Mouse (Mus musculus) mesoderm, embryonic 11.5 days (tissue): Measurements from ENCODE around the gene Hmox2.
"Not testable (repeated sequence)": the region's sequence is repeated elsewhere in the genome, so short reads cannot be mapped to it uniquely, and the experiment has no call there.

ENCODE experiments used
- DNase-seq: peaks from one replicate; pipeline ENCODE4 v3.0.0-alpha.2; 2012; ENCODE audit warnings: low read depth, low spot score

The Hmox2 gene

DNA sequence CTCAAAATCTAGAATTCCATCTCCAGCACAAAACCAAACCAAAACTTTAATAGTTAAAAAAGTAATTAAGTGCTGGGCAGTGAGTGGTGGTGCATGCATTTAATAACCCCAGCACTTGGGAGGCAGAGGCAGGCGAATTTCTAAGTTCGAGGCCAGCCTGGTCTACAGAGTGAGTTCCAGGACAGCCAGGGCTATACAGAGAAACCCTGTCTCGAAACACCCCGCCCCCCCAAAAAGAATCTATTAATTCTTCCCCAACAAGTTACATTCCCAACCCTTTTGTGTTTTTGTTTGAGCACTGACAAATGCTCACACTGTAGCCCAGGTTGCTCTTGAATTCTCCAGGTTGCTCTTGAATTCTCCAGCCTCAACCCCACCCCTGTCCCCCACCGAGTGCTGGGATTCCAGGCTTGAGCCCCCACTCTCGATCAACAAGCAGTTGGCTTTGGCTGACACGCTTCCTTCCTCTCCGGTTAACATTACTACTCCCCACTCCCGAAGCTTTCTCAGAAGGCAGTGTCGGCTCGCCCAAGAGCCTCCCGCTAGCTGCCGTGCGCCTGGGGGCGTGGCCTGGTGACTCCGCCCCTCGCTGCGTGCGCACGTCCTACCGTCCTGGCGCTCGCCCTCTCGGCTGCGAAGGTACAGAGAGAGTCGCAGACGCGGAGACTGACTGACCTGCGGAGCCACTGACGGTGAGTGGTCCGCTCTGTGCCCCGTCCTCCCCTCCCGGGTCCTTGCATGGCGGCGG is at the start of gene Hmox2:
Gene Hmox2 (plus strand): TSS at position 582 of the 748 bp plus-strand sequence.
- DNase-seq = peak; percentile 94

DNA sequence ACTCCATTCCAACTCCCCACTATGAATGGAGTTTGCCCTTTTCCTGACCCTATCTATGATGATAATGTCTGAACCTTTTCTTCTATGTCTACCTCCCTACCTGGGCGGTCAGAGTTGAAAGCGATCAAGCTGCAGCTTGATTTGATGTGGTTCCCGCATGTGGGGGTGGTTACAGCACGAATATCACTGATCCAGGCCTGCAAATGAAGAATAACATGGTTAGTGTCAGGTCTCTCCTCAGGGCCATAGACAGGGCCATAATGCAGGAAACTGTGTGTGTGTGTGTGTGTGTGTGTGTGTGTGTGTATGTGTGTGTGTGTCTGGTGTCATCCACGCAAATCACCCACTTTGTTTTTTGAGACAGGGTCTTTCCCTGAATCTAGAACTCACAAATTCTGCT is 49.3 kb upstream of the Hmox2 start:
- no peak for DNase-seq

DNA sequence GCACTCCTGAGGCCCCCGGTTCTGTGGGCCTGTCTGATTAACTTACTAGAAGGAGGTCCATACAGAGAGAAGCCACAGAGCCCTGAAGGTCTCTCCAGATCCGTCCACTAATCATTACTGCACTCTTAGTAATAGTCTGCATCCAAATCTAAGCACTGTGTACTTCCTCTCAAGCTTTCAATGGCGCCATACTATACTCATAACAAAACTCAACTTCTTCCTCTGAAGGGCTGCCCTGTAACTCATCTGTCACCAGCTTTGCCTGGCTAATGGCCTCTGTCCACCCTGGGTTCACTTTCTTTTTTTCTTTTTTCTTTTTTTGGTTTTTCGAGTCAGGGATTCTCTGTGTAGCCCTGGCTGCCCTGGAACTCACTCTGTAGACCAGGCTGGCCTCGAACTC is 48.1 kb upstream of the Hmox2 start:
- DNase-seq = no peak

DNA sequence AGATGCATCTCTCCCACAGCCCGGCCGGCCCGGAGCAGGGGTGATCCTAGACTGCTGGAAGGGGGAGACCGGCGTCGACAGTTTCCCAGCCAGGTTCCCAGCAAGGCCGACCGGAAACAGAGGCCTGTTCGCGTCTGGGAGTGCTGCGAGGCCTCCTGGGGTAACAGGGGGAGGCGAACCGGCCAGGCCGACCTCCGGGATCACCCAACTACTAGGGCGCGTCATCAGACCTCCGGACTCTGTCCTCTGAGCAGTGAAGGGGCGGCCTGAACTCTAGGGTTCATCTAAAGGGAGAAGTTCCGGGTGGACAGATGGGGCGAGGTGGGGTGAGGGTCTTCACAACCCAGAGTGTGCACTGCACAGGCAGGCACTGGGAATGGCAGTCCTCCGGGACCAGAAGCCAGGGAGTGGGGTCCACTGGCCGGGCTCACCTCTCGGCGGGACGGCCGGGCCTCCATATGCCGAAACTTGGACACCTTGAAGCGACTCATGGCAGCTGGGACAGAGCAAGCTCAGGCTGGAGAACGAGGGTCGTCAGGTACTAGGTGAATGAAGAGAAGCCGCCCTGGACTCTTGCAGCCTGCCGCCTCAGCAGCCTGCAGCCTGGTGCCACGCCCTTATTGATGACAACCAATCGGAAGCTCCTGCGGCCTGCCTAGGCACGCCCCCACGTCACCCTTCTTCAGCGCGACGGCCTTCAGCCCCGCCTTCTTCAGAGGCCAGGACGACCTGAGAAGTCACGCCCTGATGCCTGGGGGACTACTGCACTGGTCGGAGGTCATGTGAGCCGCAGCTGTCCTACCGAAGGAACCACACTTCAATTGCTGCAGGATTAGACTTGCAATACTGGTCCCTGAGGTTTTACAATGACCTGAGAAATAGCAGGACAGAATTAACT is 46.8 kb upstream of the Hmox2 start, which contains the start of gene Coro7:
Gene Coro7 (minus strand): TSS at position 657 of the 898 bp plus-strand sequence.
- DNase-seq = peak; percentile 95

DNA sequence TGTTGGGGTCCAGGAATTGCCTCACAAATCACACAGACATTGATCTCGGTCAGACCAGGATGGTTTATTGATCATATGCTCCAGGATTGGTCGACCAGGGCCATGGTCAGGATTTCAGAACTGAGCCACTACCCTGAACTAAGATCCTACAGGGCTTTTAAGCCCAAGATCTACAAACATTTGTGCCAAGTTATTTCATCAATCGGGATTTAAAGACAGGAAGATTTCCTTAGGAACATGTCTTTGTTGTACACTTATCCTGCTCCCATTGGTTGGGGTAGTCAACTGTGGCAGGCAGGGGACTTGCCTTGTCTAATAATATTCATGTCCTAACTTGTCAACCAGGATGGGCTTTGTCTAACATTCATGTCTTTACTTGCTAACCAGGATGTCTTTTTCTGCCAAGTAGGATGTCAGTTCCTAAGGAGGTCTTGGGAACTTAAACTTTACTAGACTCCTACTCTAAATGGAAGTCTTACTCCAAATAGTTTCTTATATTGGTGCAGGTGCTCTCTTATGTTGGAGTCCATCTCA is 45.2 kb upstream of the Hmox2 start:
- not testable (repeated sequence) for DNase-seq

DNA sequence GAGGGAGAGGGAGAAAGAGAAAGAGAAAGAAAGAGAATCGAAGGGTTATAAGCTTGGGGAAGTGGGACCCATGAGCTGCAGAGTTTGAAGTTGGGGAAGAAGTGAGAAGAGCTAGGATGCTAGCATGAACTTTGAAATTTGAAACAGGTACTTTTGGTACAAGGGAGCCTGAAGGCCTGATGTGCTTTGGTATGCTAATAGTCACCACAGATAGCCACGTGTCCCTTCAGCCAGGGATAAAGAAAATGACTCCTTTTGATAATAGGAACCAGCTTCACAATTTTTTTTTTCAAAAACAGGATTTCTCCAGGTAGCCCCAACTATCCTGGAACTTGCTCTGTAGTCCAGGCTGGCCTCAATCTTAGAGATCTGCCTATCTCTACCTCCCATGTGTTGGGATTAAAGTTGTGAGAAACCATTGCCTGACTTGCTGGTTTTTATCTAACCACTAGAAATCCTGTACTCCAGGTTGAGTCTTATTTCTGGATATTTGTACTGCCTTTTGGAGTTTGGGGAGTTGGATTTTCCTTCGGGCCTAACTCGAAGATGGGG is 43.5 kb upstream of the Hmox2 start:
- no peak for DNase-seq

DNA sequence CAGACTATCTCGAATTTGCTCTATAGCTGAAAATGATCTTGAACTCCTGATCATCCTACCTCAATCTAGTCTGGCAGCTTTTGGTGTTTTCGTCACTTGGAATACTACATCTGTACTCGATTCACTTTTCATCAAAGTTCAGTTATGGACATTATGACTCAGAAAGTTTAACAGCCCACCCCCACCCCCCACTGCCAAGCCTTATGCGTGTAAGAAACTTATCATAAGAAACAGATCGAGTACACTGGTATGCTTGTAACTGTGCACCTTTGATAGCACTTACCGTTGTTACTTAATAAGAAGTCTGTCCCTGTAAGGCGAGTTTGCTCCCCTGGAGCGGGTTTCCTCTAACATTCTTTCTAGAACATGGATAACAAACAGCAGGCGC is 43.0 kb upstream of the Hmox2 start:
- no peak for DNase-seq

DNA sequence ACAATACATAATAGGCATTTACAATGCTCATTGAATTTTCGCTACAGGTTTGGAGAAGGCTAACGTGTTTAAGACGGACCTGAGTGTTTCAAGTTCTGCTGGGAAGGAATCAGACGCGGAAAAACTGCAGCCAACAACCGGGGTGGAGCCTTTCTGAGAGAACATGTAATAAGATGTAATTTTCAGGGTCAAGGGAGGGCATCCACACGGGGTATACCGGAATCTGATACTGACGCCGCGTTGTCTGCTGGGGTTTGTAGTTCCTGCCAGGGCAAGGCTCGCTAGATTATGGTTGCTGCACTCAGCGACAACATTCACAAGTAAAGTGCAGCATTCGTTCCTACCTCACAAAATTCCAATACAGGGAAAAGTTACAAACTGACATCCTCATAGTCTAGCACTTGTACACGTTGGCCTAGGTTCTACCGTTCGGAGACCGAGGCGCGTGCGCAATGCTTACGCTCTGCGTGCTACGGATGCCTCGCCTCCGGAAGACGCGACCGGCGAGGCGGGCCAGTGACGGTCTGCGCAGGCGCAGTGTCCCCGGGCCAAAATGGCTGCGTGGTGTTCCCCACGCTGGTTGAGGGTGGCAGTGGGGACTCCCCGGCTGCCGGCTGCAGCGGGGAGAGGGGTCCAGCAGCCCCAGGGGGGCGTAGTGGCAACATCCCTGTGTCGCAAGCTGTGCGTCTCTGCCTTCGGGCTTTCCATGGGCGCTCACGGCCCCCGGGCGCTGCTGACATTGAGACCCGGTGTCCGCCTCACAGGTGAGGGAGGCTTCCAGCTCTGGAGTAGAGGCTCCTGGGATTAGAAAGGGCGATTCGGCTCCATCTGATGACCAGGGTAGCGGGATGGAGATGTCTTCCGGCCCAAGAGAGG is 42.3 kb upstream of the Hmox2 start:
- peak; percentile 96 for DNase-seq

DNA sequence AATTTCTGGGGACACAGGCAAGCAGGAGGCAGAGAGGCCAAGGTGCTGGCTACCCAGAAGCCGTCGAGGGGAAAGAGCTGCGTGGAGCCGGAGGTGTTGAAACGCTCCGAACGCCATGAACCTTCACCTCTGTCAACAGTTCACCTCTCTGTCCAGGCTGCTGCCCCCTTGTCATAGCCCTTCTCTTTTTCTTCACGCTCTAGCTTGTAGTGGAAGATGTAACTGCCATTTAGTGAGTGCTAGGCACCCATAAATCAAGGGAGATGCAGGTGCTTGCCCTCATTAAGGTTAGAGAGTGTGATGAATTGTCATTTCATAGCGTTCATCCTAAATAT is 41.7 kb upstream of the Hmox2 start:
- DNase-seq = no peak

DNA sequence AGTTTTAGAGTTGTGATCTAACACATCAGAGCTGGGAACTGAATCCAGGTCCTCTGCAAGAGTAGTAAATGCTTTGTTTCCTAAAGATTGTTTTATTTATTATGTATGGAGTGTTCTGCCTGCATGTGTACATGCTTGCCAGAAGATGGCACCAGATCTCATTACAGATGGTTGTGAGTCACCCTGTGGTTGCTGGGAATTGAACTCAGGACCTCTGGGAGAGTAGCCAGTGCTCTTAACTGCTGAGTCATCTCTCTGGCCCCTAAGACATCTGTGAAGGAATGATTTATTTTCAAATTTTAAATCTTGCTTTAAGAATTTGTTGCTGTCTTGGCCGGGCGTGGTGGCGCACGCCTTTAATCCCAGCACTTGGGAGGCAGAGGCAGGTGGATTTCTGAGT is 36.8 kb upstream of the Hmox2 start:
- DNase-seq = not testable (repeated sequence)

DNA sequence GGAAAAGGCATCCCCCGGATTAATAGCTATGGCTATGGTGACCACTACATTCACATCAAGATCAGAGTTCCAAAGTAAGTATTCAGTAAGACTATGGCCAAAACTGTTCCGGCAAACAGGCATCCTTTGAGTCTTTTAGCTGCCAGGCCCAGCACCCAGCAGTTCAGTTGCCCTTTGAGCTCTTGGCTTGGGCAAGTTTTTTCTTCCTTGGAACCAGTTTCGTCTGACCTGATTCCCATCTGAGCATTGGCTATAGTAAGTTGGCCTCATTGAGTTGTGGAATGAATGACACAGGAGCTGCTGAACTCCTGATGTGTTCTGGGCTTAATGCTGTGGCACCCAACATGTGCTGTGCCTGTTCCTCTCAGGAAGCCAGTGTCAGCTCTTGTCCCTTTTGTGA is 24.9 kb upstream of the Hmox2 start:
- no peak for DNase-seq

DNA sequence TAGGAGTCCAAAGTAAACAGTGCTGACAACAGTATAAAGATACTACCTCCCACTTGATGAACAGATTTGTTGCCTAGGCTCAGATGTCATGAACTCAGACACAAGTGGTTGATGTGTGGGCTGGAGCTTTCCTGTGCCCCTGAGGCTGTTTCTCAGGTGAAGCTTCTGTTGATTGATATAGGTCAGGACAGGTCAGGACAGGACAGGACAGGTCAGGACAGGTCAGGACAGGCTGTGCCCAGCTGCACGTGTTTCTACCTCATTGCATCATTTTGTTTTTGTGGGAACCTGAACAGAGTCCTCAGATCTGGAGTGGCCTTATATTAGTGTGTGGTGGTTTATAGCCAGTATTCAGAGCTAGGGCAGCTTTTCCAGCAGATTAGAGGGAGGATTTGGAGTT is 23.5 kb upstream of the Hmox2 start:
- no peak for DNase-seq

DNA sequence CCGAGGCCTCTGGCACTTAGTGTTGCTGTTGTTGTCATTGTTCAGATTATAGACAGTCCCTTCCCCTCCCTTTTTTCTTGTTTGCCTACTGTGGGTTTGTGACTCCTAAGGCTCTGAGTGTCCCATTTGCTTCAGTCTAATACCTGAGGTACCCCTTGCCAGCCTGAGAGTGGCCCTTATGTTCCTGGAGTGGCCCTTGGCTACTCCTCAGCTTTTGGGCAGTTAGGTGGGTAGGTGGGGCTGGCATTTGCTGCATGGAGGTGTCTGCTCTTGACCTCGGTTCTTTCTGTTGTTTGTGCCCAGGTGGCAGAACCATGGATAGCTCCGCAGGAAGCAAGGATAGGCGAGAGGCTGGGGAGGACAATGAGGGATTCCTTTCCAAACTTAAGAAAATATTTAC is 20.6 kb upstream of the Hmox2 start:
- no peak for DNase-seq

DNA sequence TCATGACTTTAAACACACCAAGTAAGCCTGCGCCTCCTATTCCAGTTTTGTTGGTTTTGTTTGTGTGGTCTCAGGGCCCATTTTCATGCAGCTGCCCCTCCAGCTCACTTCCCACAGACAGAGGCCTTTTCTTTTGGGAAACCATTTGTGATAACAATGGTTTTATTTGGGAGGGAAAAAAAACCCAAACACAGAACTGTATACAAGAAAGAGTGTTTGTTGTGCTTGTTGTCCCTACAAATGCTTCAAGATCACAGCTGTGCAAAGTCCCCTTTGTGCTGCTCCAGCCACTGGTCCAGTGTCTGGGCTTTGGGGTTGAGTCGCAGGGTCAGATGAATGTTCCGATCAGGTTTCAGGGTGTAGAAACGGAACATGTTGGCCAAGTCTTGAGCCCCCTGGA is 15.0 kb upstream of the Hmox2 start:
- DNase-seq = no peak

DNA sequence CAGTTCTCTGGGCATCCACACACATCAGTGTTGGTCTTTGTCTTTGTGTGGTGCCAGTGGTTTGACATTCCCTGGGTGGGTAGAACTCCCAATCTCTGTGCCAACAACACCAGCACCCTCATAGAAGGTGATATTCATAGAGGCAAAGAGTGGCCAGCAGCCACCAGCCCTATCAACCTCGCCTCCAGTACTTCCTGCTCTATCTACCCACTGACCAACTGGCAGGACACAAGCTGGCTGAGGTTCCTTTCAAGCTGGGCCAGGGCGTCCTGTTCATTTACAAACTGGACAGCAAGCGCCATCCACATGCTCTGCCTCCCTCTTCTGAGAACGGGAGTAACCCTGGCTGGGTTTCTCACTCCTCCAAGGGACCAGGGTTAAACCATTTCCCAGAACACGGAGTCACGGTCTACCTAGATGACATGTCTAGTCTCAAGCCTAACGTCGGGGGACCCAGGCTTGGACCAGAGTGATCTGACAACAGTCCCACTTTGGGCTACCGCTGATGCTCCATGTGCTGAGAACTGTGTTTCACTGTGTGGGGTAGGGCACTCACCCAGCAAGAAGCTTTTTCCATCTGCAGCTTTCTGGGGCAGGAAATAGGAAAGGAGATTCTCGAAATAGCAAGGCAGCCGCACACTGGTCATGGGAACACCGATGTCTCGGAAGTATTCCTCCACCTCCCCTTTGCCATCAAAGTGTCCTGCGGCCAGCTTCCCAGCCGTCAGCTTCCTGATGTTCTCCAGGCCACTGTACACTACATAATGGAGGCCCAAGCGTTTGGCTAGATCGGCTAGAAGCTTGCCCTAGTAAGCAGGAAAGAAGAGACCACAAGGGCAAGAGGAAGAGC is 12.1 kb upstream of the Hmox2 start:
- DNase-seq = no peak

DNA sequence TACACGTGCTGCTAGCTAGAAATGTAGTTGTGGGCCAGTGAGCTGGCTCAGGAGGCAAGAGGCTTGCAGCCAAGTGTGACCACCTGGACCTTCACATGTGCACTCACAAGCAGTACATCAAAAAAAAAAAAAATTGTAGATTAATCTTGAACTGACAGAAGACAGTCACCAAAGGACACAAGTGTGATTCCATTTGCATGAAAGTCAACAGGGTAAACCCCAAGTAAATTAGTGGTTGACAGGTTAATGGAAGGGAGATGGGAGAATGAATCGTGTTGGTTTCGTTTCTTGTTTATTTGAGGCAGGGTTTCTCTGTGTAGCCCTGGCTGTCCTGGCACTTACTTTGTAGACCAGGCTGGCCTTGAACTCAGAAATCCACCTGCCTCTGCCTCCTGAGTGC is 8.3 kb upstream of the Hmox2 start:
- DNase-seq = no peak

DNA sequence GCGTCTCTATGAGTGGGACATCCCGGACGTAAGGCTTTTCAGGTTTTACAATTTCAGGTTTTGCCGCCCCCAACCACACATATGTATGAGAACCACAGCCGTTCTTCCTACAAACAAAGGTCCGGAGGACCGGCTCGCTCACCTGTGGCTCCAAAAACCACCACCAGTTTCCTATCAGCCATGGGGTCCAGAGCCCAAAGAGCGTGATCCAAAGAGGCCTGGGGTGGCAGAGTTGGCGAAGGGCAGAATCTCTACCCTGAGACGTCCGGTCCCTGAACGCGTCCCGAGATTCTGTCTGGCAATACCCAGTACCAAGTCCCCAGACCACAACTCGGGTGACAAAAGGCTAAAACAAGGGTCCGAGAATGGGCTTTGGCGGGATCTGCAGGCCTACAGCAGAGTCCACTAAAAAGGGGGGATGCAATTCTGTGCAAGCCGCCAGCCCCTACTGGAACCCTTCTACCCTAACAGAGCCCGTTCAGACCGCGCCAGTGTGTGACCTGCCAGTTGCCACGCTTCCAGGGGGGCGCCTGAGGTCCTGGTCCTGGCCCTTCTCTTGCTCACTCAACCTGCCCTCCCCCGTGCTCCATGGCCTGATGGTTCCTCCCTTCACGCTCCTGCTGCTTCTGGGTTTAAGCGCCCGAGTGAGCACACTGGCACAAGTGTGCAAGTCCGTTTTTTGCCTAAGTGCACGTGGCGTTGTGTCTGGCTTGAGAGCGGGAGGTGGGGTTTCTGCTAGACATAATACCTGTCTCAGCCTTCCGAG is 7.2 kb upstream of the Hmox2 start, which contains the start of gene Nmral1:
Gene Nmral1 (minus strand): TSS at position 604 of the 766 bp plus-strand sequence.
- DNase-seq = peak; percentile 87

DNA sequence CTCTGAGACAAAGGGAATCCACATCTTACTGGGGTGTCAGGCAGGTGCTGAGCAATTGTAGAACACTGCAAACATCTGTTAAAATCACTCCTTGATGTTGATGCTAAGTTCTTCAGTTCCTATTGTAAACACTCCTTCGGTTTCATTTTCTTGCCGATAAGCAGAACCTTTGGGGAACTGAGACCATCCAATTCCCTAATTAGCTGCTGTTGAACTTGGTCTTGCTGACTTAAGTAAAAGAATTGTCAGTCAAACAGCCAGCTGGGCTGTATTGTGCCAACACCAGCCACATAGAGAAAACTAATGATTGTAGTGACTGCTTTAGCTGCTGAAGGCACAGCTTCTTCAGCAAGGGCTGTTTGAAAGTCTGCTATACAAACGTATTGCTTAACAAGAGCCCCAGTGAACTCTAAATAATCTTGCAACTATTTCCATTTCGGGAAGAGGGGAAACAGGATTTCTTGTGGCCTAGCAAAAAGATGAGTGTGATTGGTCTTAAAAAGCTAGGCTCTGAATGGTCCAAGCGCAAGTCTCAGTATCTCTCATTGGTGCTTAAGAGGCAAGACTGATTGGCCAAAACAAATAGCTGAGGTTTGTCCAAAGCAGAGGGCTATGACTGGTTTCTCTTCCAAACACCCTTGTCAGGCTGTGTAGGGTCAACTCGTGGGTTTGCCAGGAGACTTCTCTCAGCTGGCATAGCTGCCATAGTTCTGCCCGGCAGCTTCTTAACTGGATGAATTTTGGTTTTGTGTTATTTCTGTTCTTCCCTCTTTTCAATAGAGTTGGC is 3.8 kb upstream of the Hmox2 start:
- DNase-seq = no peak

DNA sequence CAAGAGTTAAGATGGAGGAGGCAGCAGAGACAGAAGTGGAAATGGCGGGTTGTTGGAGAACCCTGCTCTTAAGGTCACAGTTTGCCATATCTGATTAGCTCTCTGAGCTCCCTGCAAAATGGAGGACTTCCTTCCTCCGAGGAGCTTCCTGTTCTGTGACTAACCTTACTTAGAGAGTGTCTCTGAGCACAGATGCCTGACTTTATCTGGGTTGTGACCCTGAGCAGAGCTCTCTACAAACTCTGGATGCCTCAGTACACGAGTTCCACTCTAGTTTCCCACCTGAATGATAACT is 3.3 kb upstream of the Hmox2 start:
- no peak for DNase-seq
